Mouse (Mus musculus) mouse embryonic stem cell (cell line): ENCODE results near the gene Mgst2.

Experiments used
- in situ Hi-C, 2 experiments: fragments of 300-500 bp; cut with MboI; formaldehyde crosslinking; loops; 1 replicate in 1 of 2; 3 replicates in 1 of 2; pipeline ENCODE4 v1.14.3; 2019 to 2020; ENCODE audit warnings: low sequenced_read_pairs in 2 of 2, low pct_unique_long_range_greater_than_20kb in 1 of 2, mixed read lengths in 1 of 2; ENCODE audit not compliant: unreplicated experiment in 1 of 2

Mgst2 gene

DNA sequence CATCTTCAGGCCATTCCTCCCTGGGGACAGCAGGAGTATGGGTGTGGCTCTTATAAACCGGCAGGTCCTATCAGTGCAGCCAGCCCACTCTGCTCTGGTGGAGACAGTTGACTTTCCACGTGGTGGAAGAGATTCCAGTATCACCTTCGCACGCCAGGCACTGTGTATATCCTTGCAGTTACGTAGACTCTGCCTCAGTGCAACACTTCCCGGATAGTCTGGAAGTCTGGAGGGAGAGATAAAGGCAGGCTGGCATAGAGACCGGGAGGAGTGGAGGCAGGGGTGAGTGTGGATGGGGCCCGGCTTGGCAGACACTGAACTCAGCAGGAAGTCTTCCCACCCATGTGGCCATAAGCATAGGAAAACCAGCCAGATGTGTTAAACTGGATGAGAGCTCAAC lies 28.6 kb downstream of the Mgst2 start:
- in situ Hi-C loops = no loop called here

DNA sequence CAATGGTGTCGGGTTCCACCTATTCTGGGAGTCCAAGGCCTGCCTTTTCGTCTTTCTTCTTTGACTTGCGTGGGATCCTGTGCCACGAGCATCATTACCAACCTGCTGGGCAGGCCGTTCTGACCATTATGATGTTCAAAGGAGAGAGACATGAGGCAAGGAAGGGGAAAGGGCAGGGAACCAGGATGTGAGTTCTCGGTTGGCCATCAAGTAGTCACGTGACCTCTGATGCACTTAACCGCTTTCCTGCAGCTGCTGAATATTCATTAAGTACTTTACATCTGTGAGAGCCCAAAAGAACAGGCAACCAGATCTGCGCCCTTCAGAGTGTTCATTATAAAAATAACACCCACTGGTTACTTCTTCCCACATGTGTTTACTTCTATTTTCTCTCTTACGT lies 33.0 kb downstream of the Mgst2 start:
- in situ Hi-C loops = no loop called here

DNA sequence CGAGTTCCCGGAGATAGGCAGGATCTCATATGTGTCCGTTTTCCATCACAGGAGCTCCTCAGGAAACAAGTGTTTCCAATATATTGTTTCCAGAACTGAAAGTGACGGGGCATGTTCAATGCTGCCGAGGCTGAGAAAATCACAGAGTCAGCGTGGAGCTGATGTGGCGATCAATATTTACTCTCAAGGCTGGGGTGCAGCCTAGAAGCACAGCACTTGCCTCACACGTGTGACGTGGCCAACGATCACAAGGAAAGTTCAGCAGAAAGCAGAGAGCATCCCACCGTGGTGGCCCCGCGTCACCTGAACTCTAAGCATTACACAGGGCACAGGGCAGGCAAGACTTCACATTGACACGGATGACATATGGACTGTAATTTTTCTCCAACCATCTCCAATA lies 34.4 kb downstream of the Mgst2 start:
- in situ Hi-C loops = no loop called here

- in situ Hi-C loops = no loop called here
Measured at GRCm38 (mm10) chr3:51695713-51696112, 35.6 kb downstream of the Mgst2 start.

DNA sequence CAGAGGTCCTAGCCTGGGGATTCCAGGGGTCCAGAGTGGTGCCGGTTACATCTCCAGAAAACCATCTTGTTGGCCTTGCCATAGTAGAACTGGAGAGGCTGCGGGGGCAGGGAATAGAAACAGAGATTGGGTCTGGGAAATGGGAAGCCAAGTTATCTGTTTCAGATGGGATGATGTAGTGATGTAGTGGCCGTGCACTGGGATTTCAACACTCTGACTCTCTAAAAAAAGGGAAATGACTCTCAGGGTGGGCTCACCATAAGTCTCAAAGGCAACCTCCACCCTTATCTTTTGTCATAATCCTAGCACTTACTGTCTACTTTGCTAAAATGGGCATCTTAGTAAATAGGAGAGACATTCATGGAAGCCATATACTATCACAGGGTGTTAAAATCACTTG lies 37.8 kb downstream of the Mgst2 start:
- in situ Hi-C loops = no loop called here

DNA sequence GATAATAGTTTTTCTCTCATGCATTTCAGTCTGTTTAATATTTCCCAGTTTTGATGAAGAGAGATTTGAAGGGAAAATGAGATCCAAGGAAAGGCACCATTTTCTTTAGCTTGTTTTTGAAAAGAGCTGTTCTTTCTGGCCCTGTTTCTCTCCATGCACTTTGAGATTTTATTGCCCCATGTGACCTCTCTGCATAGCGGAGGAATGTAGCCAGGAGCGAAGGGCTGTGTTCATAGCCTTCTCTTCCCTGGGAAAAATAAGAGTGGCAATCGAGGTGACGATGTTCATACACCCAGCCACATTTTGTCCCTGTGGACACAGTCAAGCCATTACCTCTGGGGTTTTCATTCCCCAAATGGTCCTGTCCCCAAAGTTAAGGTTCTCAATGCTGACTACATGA lies 40.0 kb downstream of the Mgst2 start:
- in situ Hi-C loops = no loop called here

DNA sequence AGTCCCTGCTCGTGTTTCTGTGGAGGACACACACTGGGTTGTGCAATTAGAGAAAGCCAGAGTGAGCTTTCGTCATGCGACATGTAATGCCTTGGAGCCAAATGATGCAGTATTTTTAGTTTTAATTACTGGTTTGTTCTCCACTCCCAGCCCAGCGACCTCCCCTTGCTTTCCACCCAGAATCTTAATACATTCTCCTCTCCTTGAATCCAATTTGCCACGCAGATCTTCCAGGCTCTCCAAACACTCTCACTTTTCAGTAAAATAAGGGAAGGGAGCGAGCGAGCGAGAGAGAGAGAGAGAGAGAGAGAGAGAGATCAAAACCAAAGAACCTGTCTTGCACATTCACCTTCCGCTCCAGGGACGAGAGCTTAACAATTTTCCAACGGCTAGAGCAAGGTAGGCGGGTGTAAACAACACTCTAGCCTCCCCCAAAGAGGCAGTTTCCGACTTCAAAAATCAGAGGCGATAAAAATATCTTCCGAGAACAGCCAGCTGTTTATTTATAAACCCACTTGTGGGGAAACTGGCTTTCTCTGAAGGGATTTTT lies 40.6 kb downstream of the Mgst2 start:
- in situ Hi-C loops = no loop called here

DNA sequence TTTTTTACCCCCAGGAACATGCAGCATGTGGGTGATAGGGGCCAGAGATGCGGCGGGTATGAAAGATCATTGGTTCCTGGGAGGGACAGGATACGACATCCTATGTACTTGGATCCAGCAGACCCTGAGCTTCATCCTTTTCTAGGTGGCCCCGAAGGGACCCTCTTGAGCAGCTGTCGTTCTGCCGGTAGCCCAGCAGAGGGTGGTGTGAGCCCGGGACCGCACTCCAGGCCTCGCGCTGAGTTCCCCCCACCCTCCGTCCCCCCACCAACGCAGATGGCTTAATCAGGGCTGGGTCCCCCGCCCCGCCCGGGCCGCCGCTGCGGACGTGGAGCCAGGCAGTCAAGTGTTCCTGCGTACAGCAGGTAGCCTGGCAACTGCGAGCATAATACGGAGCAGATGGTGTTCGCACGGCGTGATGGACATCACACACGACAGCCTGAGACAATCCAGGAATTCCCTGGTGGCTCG lies 41.2 kb downstream of the Mgst2 start:
- in situ Hi-C loops = no loop called here

DNA sequence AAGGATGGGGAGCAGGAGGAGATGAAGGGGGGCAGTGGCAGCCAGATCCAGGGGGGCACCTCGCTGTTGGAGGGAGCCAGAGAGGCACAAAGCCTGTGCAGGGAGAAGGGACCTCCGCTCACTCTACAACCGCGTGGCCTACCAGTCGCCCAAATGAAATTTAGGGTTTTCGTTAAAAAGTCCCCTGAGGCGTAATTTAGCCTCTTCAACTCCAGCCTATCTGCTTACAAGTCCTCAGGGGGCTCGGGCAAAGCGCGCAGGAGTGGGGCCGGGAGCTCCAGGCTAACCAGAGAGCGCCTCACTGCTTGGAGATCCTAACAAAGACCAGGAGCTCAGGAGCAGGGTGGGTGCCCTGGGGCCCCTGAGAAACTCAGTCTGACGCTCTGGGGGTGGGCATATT lies 41.8 kb downstream of the Mgst2 start:
- in situ Hi-C loops = no loop called here

GRCm38 (mm10) chr3:51702701-51703286 lies 42.6 kb downstream of the Mgst2 start:
- in situ Hi-C loops = no loop called here

DNA sequence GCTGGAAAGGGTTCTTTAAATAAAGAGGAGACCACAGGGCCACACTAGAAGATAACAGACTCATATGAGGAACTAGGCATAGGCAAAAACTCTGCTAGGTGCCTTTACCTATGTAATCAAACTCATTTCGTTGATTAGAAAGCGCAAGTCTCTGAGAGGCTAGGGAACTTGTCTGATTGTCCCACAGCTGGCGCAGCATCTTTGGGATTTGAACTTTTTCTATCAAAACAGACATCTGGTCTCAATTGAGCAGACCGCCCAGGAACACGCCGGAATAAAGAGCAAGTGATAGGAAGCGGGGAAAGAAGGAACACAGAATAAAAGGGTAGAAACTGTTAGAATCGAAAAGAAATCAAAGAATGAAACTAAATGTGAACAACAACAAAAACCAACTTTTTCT lies 43.3 kb downstream of the Mgst2 start:
- in situ Hi-C loops = no loop called here

DNA sequence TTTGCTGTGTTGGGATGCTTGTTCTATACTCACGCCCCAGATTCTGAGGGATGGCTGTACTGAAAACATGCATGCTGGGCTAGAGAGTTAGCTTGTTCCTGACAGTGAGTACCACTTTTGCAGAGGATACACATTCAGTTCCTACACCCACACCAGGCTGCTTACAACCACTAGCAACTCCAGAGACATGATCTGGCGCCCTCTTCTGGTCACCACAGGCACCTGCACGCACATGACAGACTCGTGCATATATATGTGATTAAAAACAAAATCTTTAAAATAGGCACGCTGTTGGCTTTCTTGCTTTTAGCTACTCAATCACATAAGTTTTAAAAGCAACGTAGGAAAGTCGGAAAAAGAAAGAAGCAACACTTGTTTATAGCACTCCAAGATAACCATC lies 45.1 kb downstream of the Mgst2 start:
- in situ Hi-C loops = no loop called here

- in situ Hi-C loops = no loop called here
Measured at GRCm38 (mm10) chr3:51708375-51708745, 48.2 kb downstream of the Mgst2 start.

DNA sequence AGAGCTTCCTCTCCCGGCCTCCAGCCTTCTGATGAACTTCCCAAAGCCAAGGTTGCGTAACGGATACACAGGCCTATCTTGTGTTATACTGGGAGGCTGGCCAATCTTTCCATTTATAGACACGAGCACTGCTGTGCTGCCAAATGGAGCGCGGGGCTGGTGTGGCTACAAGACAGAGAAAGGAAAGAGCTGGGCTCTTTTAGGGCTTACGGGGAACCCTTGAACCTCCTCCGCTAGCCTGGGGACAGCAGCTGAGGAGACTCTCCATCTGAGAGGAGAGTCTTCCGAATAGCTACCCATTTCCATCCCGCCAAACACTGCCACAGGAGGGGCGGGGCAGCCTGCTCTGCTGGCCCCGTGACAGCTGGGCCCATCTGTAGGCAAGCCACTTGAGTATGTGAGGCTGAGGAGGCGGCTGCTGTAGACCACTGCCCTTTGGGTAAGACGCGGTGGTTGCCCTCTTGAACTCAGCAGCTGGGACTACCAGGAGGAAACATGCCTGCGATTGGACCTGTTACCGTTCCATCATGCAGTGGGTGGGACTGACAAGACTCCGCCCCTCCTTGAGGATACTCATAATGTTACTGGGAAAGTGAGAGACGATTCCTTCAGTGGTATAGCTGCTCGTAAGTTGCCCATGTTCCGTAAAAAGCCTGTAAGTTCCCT lies 48.7 kb downstream of the Mgst2 start:
- in situ Hi-C loops = no loop called here

- in situ Hi-C loops = no loop called here
Measured at GRCm38 (mm10) chr3:51712382-51712781, 52.2 kb downstream of the Mgst2 start.

- in situ Hi-C loops = no loop called here
Measured at GRCm38 (mm10) chr3:51713233-51713632, 53.1 kb downstream of the Mgst2 start.

- in situ Hi-C loops = no loop called here
Measured at GRCm38 (mm10) chr3:51714469-51714868, 54.3 kb downstream of the Mgst2 start.

GRCm38 (mm10) chr3:51717455-51717854 lies 57.3 kb downstream of the Mgst2 start:
- in situ Hi-C loops = no loop called here

GRCm38 (mm10) chr3:51717909-51718308 lies 57.7 kb downstream of the Mgst2 start:
- in situ Hi-C loops = no loop called here

DNA sequence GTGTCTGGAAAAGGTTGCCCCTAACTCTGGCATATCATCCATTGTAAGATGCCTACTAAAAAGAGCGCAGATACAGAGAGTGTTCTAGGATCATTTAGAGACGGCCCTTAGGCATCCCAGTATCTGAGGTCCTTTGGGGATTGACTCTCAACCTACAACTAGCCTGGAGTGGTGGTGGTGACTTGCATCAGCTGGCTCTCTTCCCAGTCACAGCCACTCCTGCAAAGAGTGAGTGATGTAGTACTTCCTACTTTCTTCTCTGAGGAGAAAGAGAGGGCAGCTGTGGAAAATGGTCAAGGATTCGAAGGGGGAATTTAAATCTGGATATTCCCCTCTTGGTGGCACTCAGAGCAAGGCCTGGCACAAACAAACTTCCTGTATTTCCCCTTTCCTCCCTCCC lies 59.2 kb downstream of the Mgst2 start:
- in situ Hi-C loops = no loop called here
